Mouse (Mus musculus): ENCODE measurements at regions not wholly inside any gene's neighbourhood (a gene's known extent, or its start where the extent isn't known, plus 50 kb on each side); places are given as distances from the start of the nearest gene placed in this dataset.
A peak's percentile ranks its signal among the peaks of the same experiment; 100 is the strongest.

DNA sequence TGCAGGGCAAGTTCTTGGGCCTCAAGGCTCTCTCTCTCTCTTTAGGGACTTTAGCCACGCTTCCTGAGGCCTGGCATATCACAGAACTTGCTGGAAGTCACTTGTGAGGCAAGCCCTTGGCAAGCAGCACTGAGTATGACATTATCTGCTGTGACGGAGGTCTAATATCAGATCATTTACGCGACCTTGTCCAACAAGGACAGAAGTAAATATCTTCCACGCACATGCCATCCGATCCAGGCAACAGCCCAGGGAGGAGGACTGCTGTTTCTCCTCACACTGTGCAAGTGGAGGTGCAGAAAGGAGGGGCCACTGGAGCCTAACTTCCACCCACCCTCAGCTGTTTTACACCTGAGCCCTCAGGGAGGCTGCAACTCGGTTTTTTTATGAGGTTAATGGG, 156.8 kb upstream of the Jun start:
- no peaks in the 10 kb centered on the region for H3K9me3 ChIP-seq (ENCODE audit: control insufficient read depth, low read length)
- H3K4me1 ChIP-seq (replicated peaks; ENCODE audit: control insufficient read depth, insufficient read depth, low read length), result peaks cover 2% of the 10 kb centered on the region; the same call in 1 of the 2 replicates
- H3K36me3 ChIP-seq (ENCODE audit: control insufficient read depth, insufficient read depth, low read length), result no peaks in the 10 kb centered on the region
- no peak overlapping the region for H3K9ac ChIP-seq (ENCODE audit: low read depth, low read length)
- H3K4me2 ChIP-seq, result no peak overlapping the region
- H3K27ac ChIP-seq (ENCODE audit: low read depth, low read length), result no peak overlapping the region
- no peaks in the 10 kb centered on the region for H3K27me3 ChIP-seq (replicated peaks; ENCODE audit: control insufficient read depth, insufficient read depth, low read length)
- no peak for ATAC-seq (replicated peaks; ENCODE audit: low FRiP score)
- no peak overlapping the region for H3K4me3 ChIP-seq (ENCODE audit: low read depth, low read length)
- 69% methylated on average over 7 of the region's 7 CpGs for WGBS
- peak; percentile 28 for DNase-seq (ENCODE audit: low spot score)

DNA sequence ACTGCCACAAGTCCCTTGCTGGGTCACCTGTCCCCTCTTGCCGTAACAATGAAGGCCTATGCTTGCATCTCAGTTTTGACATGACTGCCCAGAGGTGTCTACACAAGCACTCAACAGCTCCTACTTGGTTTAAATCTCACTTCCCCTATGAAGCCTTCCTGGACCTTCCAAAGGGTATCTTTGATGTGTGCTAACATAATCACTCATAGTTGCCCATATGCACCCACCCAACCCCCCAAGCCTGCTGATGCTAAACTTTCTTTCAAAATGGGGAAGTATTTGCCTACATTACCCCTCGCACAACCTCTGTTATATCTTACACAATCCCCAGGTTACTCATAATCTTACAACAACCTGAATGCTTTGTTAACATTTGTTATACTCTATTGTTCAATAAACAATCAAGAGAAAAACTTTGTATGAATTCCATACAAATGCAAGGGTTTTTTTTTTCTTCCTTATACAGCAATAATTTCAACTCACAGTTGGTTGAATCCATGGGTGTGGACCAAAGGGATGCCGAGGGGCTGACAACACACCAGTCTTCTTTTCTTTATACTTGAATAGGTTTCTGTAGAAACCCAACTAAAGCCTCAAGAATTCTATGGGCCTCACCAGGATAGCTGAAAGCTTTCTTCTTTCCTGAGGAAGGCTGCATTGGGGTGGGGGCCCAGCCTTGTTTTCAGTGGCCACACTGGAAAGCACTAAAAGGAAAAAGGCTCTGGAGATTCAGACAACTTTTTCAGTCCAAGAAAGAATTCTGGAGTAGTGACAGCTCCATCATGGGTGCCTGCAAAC, 157.5 kb upstream of the Jun start:
- Histone ChIP-seq H3K27ac (ENCODE audit: low read depth, low read length) (no peak overlapping the region), H3K4me3 (ENCODE audit: low read depth, low read length) (no peak overlapping the region), H3K9me3 (ENCODE audit: control insufficient read depth, low read length) (no peaks in the 10 kb centered on the region), H3K36me3 (ENCODE audit: control insufficient read depth, insufficient read depth, low read length) (no peaks in the 10 kb centered on the region), H3K27me3 (replicated peaks; ENCODE audit: control insufficient read depth, insufficient read depth, low read length) (no peaks in the 10 kb centered on the region), H3K9ac (ENCODE audit: low read depth, low read length) (no peak overlapping the region), H3K4me1 (replicated peaks; ENCODE audit: control insufficient read depth, insufficient read depth, low read length) (peaks cover 2% of the 10 kb centered on the region; the same call in 1 of the 2 replicates), H3K4me2 (no peak overlapping the region)
- peak; percentile 25 for DNase-seq (ENCODE audit: low spot score)
- 72% methylated on average over 3 of the region's 3 CpGs for WGBS
- ATAC-seq (replicated peaks; ENCODE audit: low FRiP score), result no peak

DNA sequence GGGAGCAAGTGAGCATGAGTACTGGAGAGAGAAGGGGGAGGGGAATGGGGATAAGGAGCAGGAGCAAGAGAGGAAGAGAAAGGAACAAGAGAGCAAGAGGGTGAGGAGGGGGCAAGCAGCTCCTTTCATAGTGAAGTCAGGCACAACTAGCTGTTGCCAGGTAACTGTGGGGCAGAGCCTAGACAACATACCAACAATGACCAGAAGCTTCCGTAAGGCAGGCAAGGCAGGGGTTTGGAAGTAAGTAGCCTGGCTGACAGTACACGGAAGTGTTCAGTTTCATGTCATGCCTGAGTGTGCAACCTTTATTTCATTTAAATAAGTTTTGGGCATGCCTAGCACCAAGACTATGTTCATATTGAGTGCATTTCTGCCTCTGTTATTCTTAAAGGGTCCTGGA, 160.5 kb upstream of the Jun start:
- DNase-seq (ENCODE audit: low spot score), result no peak
- Histone ChIP-seq H3K9ac (ENCODE audit: low read depth, low read length) (no peak overlapping the region), H3K4me1 (replicated peaks; ENCODE audit: control insufficient read depth, insufficient read depth, low read length) (no peaks in the 10 kb centered on the region), H3K4me3 (ENCODE audit: low read depth, low read length) (no peak overlapping the region), H3K9me3 (ENCODE audit: control insufficient read depth, low read length) (no peaks in the 10 kb centered on the region), H3K4me2 (no peak overlapping the region), H3K27me3 (replicated peaks; ENCODE audit: control insufficient read depth, insufficient read depth, low read length) (no peaks in the 10 kb centered on the region), H3K27ac (ENCODE audit: low read depth, low read length) (no peak overlapping the region), H3K36me3 (ENCODE audit: control insufficient read depth, insufficient read depth, low read length) (no peaks in the 10 kb centered on the region)
- 82% methylated on average over 2 of the region's 2 CpGs for WGBS
- no peak for ATAC-seq (replicated peaks; ENCODE audit: low FRiP score)

- Histone ChIP-seq H3K27ac (ENCODE audit: low read depth, low read length) (no peak overlapping the region), H3K4me1 (replicated peaks; ENCODE audit: control insufficient read depth, insufficient read depth, low read length) (no peaks in the 10 kb centered on the region), H3K9ac (ENCODE audit: low read depth, low read length) (no peak overlapping the region), H3K4me3 (ENCODE audit: low read depth, low read length) (no peak overlapping the region), H3K4me2 (no peak overlapping the region), H3K27me3 (replicated peaks; ENCODE audit: control insufficient read depth, insufficient read depth, low read length) (no peaks in the 10 kb centered on the region), H3K9me3 (ENCODE audit: control insufficient read depth, low read length) (no peaks in the 10 kb centered on the region), H3K36me3 (ENCODE audit: control insufficient read depth, insufficient read depth, low read length) (no peaks in the 10 kb centered on the region)
- no peak for ATAC-seq (replicated peaks; ENCODE audit: low FRiP score)
- DNase-seq (ENCODE audit: low spot score), result no peak
- 78% methylated on average over 3 of the region's 3 CpGs for WGBS
These were observed 161.0 kb upstream of the Jun start for GRCm38 (mm10) chr4:95213026-95213425.

GRCm38 (mm10) chr4:95214026-95214425, 162.0 kb upstream of the Jun start:
- H3K4me1 ChIP-seq (replicated peaks; ENCODE audit: control insufficient read depth, insufficient read depth, low read length), result no peaks in the 10 kb centered on the region
- H3K9me3 ChIP-seq (ENCODE audit: control insufficient read depth, low read length), result no peaks in the 10 kb centered on the region
- ATAC-seq (replicated peaks; ENCODE audit: low FRiP score) (no peak), DNase-seq (ENCODE audit: low spot score) (no peak)
- H3K36me3 ChIP-seq (ENCODE audit: control insufficient read depth, insufficient read depth, low read length), result no peaks in the 10 kb centered on the region
- H3K4me2 ChIP-seq, result no peak overlapping the region
- no peak overlapping the region for H3K4me3 ChIP-seq (ENCODE audit: low read depth, low read length)
- WGBS, result 92% methylated on average over 2 of the region's 2 CpGs
- no peak overlapping the region for H3K9ac ChIP-seq (ENCODE audit: low read depth, low read length)
- no peak overlapping the region for H3K27ac ChIP-seq (ENCODE audit: low read depth, low read length)
- no peaks in the 10 kb centered on the region for H3K27me3 ChIP-seq (replicated peaks; ENCODE audit: control insufficient read depth, insufficient read depth, low read length)

GRCm38 (mm10) chr4:95215187-95215586, 163.2 kb upstream of the Jun start:
- WGBS, result 61% methylated on average over 7 of the region's 7 CpGs
- no peak overlapping the region for H3K4me2 ChIP-seq
- H3K27ac ChIP-seq (ENCODE audit: low read depth, low read length), result no peak overlapping the region
- H3K9me3 ChIP-seq (ENCODE audit: control insufficient read depth, low read length), result no peaks in the 10 kb centered on the region
- H3K36me3 ChIP-seq (ENCODE audit: control insufficient read depth, insufficient read depth, low read length), result no peaks in the 10 kb centered on the region
- DNase-seq (ENCODE audit: low spot score) (no peak), ATAC-seq (replicated peaks; ENCODE audit: low FRiP score) (no peak)
- H3K9ac ChIP-seq (ENCODE audit: low read depth, low read length), result no peak overlapping the region
- H3K4me1 ChIP-seq (replicated peaks; ENCODE audit: control insufficient read depth, insufficient read depth, low read length), result no peaks in the 10 kb centered on the region
- H3K4me3 ChIP-seq (ENCODE audit: low read depth, low read length), result no peak overlapping the region
- H3K27me3 ChIP-seq (replicated peaks; ENCODE audit: control insufficient read depth, insufficient read depth, low read length), result no peaks in the 10 kb centered on the region

GRCm38 (mm10) chr4:95230461-95230860, 178.4 kb upstream of the Jun start:
- H3K4me1 ChIP-seq (replicated peaks; ENCODE audit: control insufficient read depth, insufficient read depth, low read length), result no peaks in the 10 kb centered on the region
- H3K36me3 ChIP-seq (ENCODE audit: control insufficient read depth, insufficient read depth, low read length), result no peaks in the 10 kb centered on the region
- WGBS, result 58% methylated on average over 1 of the region's 1 CpGs
- no peak overlapping the region for H3K4me2 ChIP-seq
- no peak for ATAC-seq (replicated peaks; ENCODE audit: low FRiP score)
- H3K4me3 ChIP-seq (ENCODE audit: low read depth, low read length), result no peak overlapping the region
- H3K27ac ChIP-seq (ENCODE audit: low read depth, low read length), result no peak overlapping the region
- no peak for DNase-seq (ENCODE audit: low spot score)
- no peak overlapping the region for H3K9ac ChIP-seq (ENCODE audit: low read depth, low read length)
- H3K27me3 ChIP-seq (replicated peaks; ENCODE audit: control insufficient read depth, insufficient read depth, low read length), result no peaks in the 10 kb centered on the region
- no peaks in the 10 kb centered on the region for H3K9me3 ChIP-seq (ENCODE audit: control insufficient read depth, low read length)

GRCm38 (mm10) chr4:95233034-95233433, 181.0 kb upstream of the Jun start:
- DNase-seq (ENCODE audit: low spot score) (no peak), ATAC-seq (replicated peaks; ENCODE audit: low FRiP score) (no peak)
- H3K4me2 ChIP-seq, result no peak overlapping the region
- H3K27ac ChIP-seq (ENCODE audit: low read depth, low read length), result no peak overlapping the region
- H3K9me3 ChIP-seq (ENCODE audit: control insufficient read depth, low read length), result no peaks in the 10 kb centered on the region
- no peaks in the 10 kb centered on the region for H3K36me3 ChIP-seq (ENCODE audit: control insufficient read depth, insufficient read depth, low read length)
- H3K9ac ChIP-seq (ENCODE audit: low read depth, low read length), result no peak overlapping the region
- no peaks in the 10 kb centered on the region for H3K4me1 ChIP-seq (replicated peaks; ENCODE audit: control insufficient read depth, insufficient read depth, low read length)
- H3K27me3 ChIP-seq (replicated peaks; ENCODE audit: control insufficient read depth, insufficient read depth, low read length), result no peaks in the 10 kb centered on the region
- no peak overlapping the region for H3K4me3 ChIP-seq (ENCODE audit: low read depth, low read length)

GRCm38 (mm10) chr4:95234030-95234555, 182.1 kb upstream of the Jun start:
- H3K4me2 ChIP-seq, result no peak overlapping the region
- H3K36me3 ChIP-seq (ENCODE audit: control insufficient read depth, insufficient read depth, low read length), result no peaks in the 10 kb centered on the region
- DNase-seq (ENCODE audit: low spot score), result no peak

More at GRCm38 (mm10) chr4:95234030-95234555, 182.1 kb upstream of the Jun start:
- H3K27ac ChIP-seq (ENCODE audit: low read depth, low read length), result no peak overlapping the region
- no peaks in the 10 kb centered on the region for H3K9me3 ChIP-seq (ENCODE audit: control insufficient read depth, low read length)
- ATAC-seq (replicated peaks; ENCODE audit: low FRiP score), result no peak
- no peaks in the 10 kb centered on the region for H3K27me3 ChIP-seq (replicated peaks; ENCODE audit: control insufficient read depth, insufficient read depth, low read length)
- no peak overlapping the region for H3K9ac ChIP-seq (ENCODE audit: low read depth, low read length)
- 81% methylated on average over 2 of the region's 2 CpGs for WGBS
- H3K4me1 ChIP-seq (replicated peaks; ENCODE audit: control insufficient read depth, insufficient read depth, low read length), result no peaks in the 10 kb centered on the region
- no peak overlapping the region for H3K4me3 ChIP-seq (ENCODE audit: low read depth, low read length)

Data from liver, embryonic 11.5 days (tissue).